Mouse (Mus musculus): ENCODE measurements around the gene Rnf180. TPM values are rescaled to one million over a fixed set of nuclear protein-coding genes. Genes with fewer than 3 reads are reported as not detected.

Rnf180 gene
- total and polyA plus RNA-seq, 3 experiments, result 0.13 to 0.66 TPM; not detected in 1

DNA sequence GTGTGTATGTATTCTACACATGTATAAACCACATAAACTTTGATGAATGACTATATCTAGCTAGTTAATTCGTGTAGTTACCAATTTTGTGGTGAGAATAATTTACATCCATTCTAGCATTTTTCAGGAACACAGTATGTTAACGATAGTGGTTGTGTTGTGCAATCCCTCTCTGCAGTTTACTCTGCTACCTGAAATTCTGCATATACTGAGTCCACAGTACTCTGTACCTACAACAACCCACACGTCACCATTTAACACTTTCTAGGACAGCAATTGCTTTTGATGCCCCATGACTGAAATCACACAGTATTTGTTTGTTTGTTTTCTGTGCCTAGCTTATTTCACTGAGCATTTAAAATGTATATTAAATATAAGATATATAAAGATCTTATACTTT lies 83.9 kb downstream of the Rnf180 start:
- no peak for DNase-seq (ENCODE audit: extremely low read depth)
- H3K9me3 ChIP-seq (replicated peaks; ENCODE audit: low read length), result no peaks in the 10 kb centered on the region
- no peaks in the 10 kb centered on the region for H3K79me2 ChIP-seq (replicated peaks; ENCODE audit: control insufficient read depth, extremely low read depth, insufficient read depth, poor library complexity, severe bottlenecking)
- no peaks in the 10 kb centered on the region for H3K4me1 ChIP-seq (ENCODE audit: control insufficient read depth in 1 of 2, insufficient read depth in 2 of 2)
- dilution Hi-C loops (cut with MboI; ENCODE audit: extremely low pct_ligation_motif_present, extremely low pct_unique_long_range_greater_than_20kb, low sequenced_read_pairs), result no loop called here
- no peak overlapping the region for H3K9ac ChIP-seq (ENCODE audit: insufficient read depth, low read depth)
- no peak overlapping the region for H3K4me2 ChIP-seq (ENCODE audit: insufficient read depth, low read depth, poor library complexity, severe bottlenecking)
- H3K4me3 ChIP-seq (replicated peaks in 1 of 3; ENCODE audit: low read depth in 2 of 3, low read length in 2 of 3, poor library complexity in 1 of 3), result no peak overlapping the region
- no peak overlapping the region for H3K27ac ChIP-seq (ENCODE audit: insufficient read depth, low read depth)
- H3K27me3 ChIP-seq (replicated peaks), result no peaks in the 10 kb centered on the region
- in situ Hi-C loops (cut with MboI; ENCODE audit: low pct_ligation_motif_present, low pct_unique_long_range_greater_than_20kb, low sequenced_read_pairs), result no loop called here
- no peak for TF ChIP-seq MAFK (IDR thresholded peaks at IDR 0.05; ENCODE audit: insufficient replicate concordance, low read length)
- TF ChIP-seq BHLHE40 (IDR thresholded peaks at IDR 0.05; ENCODE audit: low read depth, low read length), result no peak
- no peak for TF ChIP-seq POLR2A (IDR thresholded peaks at IDR 0.05; ENCODE audit: low read depth, low read length)
- H3K36me3 ChIP-seq (replicated peaks in 1 of 2; ENCODE audit: control insufficient read depth in 1 of 2, insufficient read depth in 1 of 2, low read length in 1 of 2), result no peaks in the 10 kb centered on the region

DNA sequence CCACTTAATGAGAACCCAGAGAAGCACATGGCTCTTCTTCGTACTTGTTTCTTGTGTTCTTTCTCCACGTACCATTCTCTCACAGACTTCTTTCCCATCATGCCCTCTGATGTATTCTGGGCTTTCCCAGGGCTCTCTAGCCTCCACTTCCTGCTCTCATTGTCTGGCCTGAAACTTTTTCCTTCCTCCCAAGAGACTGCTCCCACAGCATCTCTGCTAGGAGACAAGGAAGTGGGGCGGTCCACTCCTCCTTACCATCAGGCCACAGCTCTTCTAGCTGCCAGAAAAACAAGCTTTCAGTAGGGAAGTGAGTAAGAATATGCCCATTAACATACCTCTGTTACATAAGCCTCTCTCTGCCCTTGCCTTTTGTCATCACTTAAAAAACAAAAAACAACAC lies 90.8 kb downstream of the Rnf180 start:
- no peak for DNase-seq (ENCODE audit: extremely low read depth)
- Histone ChIP-seq H3K27me3 (replicated peaks) (no peaks in the 10 kb centered on the region), H3K36me3 (replicated peaks in 1 of 2; ENCODE audit: control insufficient read depth in 1 of 2, insufficient read depth in 1 of 2, low read length in 1 of 2) (no peaks in the 10 kb centered on the region), H3K4me2 (ENCODE audit: insufficient read depth, low read depth, poor library complexity, severe bottlenecking) (no peak overlapping the region), H3K27ac (ENCODE audit: insufficient read depth, low read depth) (no peak overlapping the region), H3K79me2 (replicated peaks; ENCODE audit: control insufficient read depth, extremely low read depth, insufficient read depth, poor library complexity, severe bottlenecking) (no peaks in the 10 kb centered on the region), H3K9me3 (replicated peaks; ENCODE audit: low read length) (no peaks in the 10 kb centered on the region), H3K9ac (ENCODE audit: insufficient read depth, low read depth) (no peak overlapping the region), H3K4me1 (ENCODE audit: control insufficient read depth in 1 of 2, insufficient read depth in 2 of 2) (peaks cover 0 to 3% of the 10 kb centered on the region in 2 experiments; a peak in 1 of 4 replicates), H3K4me3 (replicated peaks in 1 of 3; ENCODE audit: low read depth in 2 of 3, low read length in 2 of 3, poor library complexity in 1 of 3) (no peak overlapping the region)
- dilution Hi-C loops (cut with MboI; ENCODE audit: extremely low pct_ligation_motif_present, extremely low pct_unique_long_range_greater_than_20kb, low sequenced_read_pairs) (no loop called here), in situ Hi-C loops (cut with MboI; ENCODE audit: low pct_ligation_motif_present, low pct_unique_long_range_greater_than_20kb, low sequenced_read_pairs) (no loop called here)
- TF ChIP-seq JUN (IDR thresholded peaks at IDR 0.05; ENCODE audit: insufficient read depth, low read depth, low read length) (no peak), MYC (IDR thresholded peaks at IDR 0.05; ENCODE audit: low read depth, low read length) (no peak)

GRCm38 (mm10) chr13:105198658-105199057 lies 96.0 kb downstream of the Rnf180 start:
- no peaks in the 10 kb centered on the region for H3K79me2 ChIP-seq (replicated peaks; ENCODE audit: control insufficient read depth, extremely low read depth, insufficient read depth, poor library complexity, severe bottlenecking)
- in situ Hi-C loops (cut with MboI; ENCODE audit: low pct_ligation_motif_present, low pct_unique_long_range_greater_than_20kb, low sequenced_read_pairs), result no loop called here
- no peaks in the 10 kb centered on the region for H3K9me3 ChIP-seq (replicated peaks; ENCODE audit: low read length)
- H3K9ac ChIP-seq (ENCODE audit: insufficient read depth, low read depth), result no peak overlapping the region
- DNase-seq (ENCODE audit: extremely low read depth), result no peak
- dilution Hi-C loops (cut with MboI; ENCODE audit: extremely low pct_ligation_motif_present, extremely low pct_unique_long_range_greater_than_20kb, low sequenced_read_pairs), result no loop called here
- no peaks in the 10 kb centered on the region for H3K36me3 ChIP-seq (replicated peaks in 1 of 2; ENCODE audit: control insufficient read depth in 1 of 2, insufficient read depth in 1 of 2, low read length in 1 of 2)
- no peaks in the 10 kb centered on the region for H3K27me3 ChIP-seq (replicated peaks)
- H3K4me1 ChIP-seq (ENCODE audit: control insufficient read depth in 1 of 2, insufficient read depth in 2 of 2), result no peaks in the 10 kb centered on the region
- H3K27ac ChIP-seq (ENCODE audit: insufficient read depth, low read depth), result no peak overlapping the region
- no peak overlapping the region for H3K4me2 ChIP-seq (ENCODE audit: insufficient read depth, low read depth, poor library complexity, severe bottlenecking)
- TF ChIP-seq SMC3 (IDR thresholded peaks at IDR 0.05; ENCODE audit: low read depth, low read length) (no peak), POLR2AphosphoS2 (IDR thresholded peaks at IDR 0.05; ENCODE audit: low read depth, low read length) (no peak), BHLHE40 (IDR thresholded peaks at IDR 0.05; ENCODE audit: low read depth, low read length) (no peak), ELF1 (IDR thresholded peaks at IDR 0.05; ENCODE audit: low read depth, low read length) (no peak), CHD2 (IDR thresholded peaks at IDR 0.05; ENCODE audit: low read length) (no peak), GABPA (IDR thresholded peaks at IDR 0.05; ENCODE audit: insufficient replicate concordance, low read depth, low read length) (no peak), MEF2A (IDR thresholded peaks at IDR 0.05; ENCODE audit: borderline replicate concordance, low read depth, low read length) (no peak), RCOR1 (conservative IDR thresholded peaks at IDR 0.05; ENCODE audit: low read depth, low read length) (no peak), TCF12 (IDR thresholded peaks at IDR 0.05; ENCODE audit: low read depth, low read length) (no peak), KAT2A (IDR thresholded peaks at IDR 0.05; ENCODE audit: insufficient replicate concordance, low read length) (no peak), JUN (IDR thresholded peaks at IDR 0.05; ENCODE audit: insufficient read depth, low read depth, low read length) (no peak), MXI1 (IDR thresholded peaks at IDR 0.05; ENCODE audit: low read depth, low read length) (no peak)
- no peak overlapping the region for H3K4me3 ChIP-seq (replicated peaks in 1 of 3; ENCODE audit: low read depth in 2 of 3, low read length in 2 of 3, poor library complexity in 1 of 3)
